Mouse (Mus musculus) kidney, adult 10 weeks (tissue): ENCODE measurements around the gene Kcnh7. TPM values are rescaled to one million over a fixed set of nuclear protein-coding genes. Genes with fewer than 3 reads are reported as not detected.

Experiments
- polyA plus RNA-seq: library from polyadenylated mRNA; stranded (reverse); fragments of 350-450 nt; fragmentation: Illumina TruSeq; extraction: RNeasy Lipid Tissue Mini Kit (QIAGEN cat#74804); gene quantifications from one replicate; pipeline ENCODE4 v1.2.3, GENCODE M21; 2014; ENCODE audit warnings: low read depth, low replicate concordance

Gene Kcnh7
- polyA plus RNA-seq, result not detected

DNA sequence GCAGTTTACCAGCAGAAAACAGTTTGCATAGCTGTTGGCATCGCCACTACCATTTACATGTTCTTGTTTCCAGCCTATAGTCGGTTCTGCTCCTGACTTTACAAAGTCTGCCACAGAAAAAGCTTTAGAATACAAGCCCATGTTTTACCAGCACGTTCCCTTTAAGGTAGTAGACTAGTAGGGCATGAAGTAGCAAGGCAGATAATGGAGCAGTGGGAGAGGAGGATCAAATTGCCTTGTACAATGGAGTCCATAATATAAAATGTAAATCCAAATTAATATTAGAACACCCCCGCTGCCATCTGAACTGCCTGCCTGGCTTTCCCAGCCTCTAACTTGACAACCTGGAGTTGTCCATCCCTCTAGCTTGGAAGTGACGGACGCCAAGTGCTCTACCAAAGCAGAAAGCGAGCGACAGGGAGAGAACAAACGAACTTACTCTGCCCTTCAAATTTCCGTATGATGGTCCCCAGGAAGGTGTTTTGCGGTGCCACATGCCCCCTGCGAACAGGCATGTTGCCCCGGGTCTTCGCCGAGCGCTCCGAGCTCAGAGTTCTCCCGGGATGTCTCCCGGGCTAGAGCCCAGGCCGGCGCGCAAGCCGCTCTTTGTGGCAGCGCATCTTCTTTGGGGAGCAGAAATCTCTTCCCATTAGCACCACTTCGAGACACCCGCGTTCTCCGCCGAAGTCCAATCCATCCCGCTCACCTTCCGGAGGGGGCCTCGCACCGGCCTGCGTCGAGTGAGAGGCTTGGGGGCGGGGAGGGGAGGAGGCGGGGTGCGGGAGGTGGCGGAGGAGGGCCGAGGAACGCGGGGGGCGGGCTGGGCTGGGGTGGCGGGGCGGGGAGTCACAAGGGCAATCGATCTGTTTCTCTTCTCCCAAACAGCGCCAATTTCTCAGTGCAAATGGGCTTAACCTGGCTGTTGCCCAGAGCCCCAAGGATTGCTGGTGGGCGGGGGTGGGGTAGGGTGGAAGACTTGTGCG lies at the start of gene Kcnh7:
Kcnh7 (minus strand) TSS at position 725 of the 983 bp plus-strand sequence.

DNA sequence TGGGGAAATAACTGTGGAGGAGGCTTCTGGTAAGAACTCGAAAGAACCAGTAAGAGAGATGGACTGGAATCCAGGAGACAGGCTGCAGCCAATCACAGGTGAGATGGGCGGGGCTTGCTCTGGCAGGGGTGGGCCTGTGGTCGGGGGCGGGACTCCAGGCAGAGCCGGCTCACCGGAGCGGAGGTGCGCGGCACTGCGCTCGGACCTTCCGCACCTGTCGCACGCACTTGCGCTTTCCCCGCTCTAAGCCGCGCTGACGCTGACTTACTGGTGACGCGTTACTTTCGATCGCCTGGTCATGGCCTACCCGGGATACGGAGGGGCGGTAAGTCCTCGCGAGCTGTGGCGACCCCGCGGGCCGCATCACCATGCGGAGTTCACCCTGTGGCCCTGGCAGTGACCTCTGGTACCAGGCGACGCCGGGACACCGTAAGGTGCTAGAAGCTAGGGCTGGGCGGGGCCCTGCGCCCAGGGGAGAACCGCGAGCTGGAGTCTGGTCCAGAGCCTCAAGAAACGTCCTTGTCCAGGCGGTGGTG lies 519.9 kb downstream of the Kcnh7 start, which contains the start of gene Gca:
Gca (plus strand) TSS at position 151 of the 536 bp plus-strand sequence.

DNA sequence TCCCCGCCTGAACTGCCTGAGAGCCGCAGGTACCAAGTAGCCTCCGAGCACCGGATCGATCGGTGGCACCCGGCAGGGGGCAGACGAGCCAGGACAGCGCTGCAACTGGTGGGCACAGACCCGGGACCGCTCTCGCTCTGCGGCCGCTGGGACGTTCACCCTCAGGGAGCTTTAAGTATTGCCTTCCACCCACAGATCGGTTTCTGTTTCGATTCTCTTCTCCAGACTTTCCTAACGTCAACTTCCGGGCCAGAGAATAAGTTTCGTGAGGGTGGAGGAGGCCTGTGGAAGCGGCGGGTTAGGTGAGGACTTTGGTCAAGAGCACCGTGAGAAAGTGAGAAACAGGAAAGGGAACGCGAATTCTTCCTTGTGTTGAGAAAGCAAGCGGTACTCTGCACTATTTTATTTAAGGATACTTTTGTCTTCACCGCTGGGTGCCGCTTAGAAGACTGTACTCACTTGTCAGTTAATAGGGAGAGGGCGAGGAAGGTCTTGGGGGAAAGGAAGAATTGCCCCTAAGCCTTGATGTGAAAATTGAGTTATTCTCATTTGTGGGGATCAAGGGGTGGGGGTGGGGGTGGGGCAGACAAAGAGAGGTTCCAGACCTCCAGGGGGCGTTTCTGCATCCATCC lies 538.0 kb downstream of the Kcnh7 start, which contains the start of gene Ifih1:
Ifih1 (minus strand) TSS at position 242 of the 632 bp plus-strand sequence.

